Mouse (Mus musculus) heart, embryonic 11.5 days (tissue): ENCODE measurements around the gene Usp42. TPM values are rescaled to one million over a fixed set of nuclear protein-coding genes. Genes with fewer than 3 reads are reported as not detected.

Source experiments
- ATAC-seq: fragments of 200-750 bp; cut with Nextera tagmentation; replicated peaks from 2 replicates; pipeline ENCODE4 v1.8.0; 2017; ENCODE audit warnings: moderate library complexity; ENCODE audit not compliant: insufficient number of reproducible peaks, low FRiP score, low TSS enrichment
- H3K27ac ChIP-seq: fragments of 300-500 bp; sonication (generic); 2 replicates; pipeline ENCODE4 v1.5.1; 2014; ENCODE audit warnings: mild to moderate bottlenecking, low read depth, low read length
- H3K27me3 ChIP-seq: fragments of 300-500 bp; sonication (generic); 2 replicates; pipeline ENCODE4 v1.6.1; 2014; ENCODE audit warnings: mild to moderate bottlenecking, low read length, mixed read lengths; ENCODE audit not compliant: control insufficient read depth, insufficient read depth
- H3K36me3 ChIP-seq: fragments of 300-500 bp; sonication (generic); 2 replicates; pipeline ENCODE4 v1.6.1; 2014; ENCODE audit warnings: mild to moderate bottlenecking, low read length, moderate library complexity, mixed read lengths; ENCODE audit not compliant: control insufficient read depth, insufficient read depth
- H3K4me1 ChIP-seq: fragments of 300-500 bp; sonication (generic); 2 replicates; pipeline ENCODE4 v1.6.1; 2014; ENCODE audit warnings: low read length; ENCODE audit not compliant: control insufficient read depth, insufficient read depth
- H3K4me2 ChIP-seq: fragments of 300-500 bp; sonication (generic); 2 replicates; pipeline ENCODE4 v1.6.1; 2014; ENCODE audit warnings: mild to moderate bottlenecking, moderate library complexity
- H3K4me3 ChIP-seq: fragments of 300-500 bp; sonication (generic); 2 replicates; pipeline ENCODE4 v1.5.1; 2014; ENCODE audit warnings: low read depth, low read length
- H3K9ac ChIP-seq: fragments of 300-500 bp; sonication (generic); 2 replicates; pipeline ENCODE4 v1.6.1; 2014; ENCODE audit warnings: mild to moderate bottlenecking, low read depth, low read length, moderate library complexity
- H3K9me3 ChIP-seq: fragments of 300-500 bp; sonication (generic); replicated peaks from 2 replicates; pipeline ENCODE4 v1.6.1; 2016; ENCODE audit warnings: low read length; ENCODE audit not compliant: control insufficient read depth
- WGBS: fragments of 180-500 bp; shearing (Covaris S2); extraction: QIAGEN DNeasy Blood & Tissue Kit; methylation state at CpG from one replicate; pipeline ENCODE4 v1.1.7; 2014; ENCODE audit not compliant: insufficient replicate concordance; 5-methylcytosine and 5-hydroxymethylcytosine counted together
- polyA plus RNA-seq: library from polyadenylated mRNA; unstranded; fragments of >200 nt; fragmentation: Nextera tagmentation; extraction: Ambion mirVana; gene quantifications from 2 replicates; pipeline ENCODE4 v1.2.1, GENCODE M21; 2014

The Usp42 gene
- polyA plus RNA-seq, 1 experiment from 2014 or later, result 14.3 TPM

GRCm38 (mm10) chr5:143668884-143669283 is 63.2 kb downstream of the Usp42 start:
- Histone ChIP-seq H3K4me2 (no peak overlapping the region), H3K4me3 (no peak overlapping the region), H3K27ac (peak overlapping the region; percentile 57; the same call in 1 of the 2 replicates), H3K9me3 (no peaks in the 10 kb centered on the region), H3K4me1 (peaks cover 5% of the 10 kb centered on the region), H3K9ac (no peak overlapping the region), H3K27me3 (no peaks in the 10 kb centered on the region), H3K36me3 (no peaks in the 10 kb centered on the region)
- no peak; the same call in 1 of the 2 replicates for ATAC-seq
- WGBS, result 66% methylated on average over 2 of the region's 2 CpGs

DNA sequence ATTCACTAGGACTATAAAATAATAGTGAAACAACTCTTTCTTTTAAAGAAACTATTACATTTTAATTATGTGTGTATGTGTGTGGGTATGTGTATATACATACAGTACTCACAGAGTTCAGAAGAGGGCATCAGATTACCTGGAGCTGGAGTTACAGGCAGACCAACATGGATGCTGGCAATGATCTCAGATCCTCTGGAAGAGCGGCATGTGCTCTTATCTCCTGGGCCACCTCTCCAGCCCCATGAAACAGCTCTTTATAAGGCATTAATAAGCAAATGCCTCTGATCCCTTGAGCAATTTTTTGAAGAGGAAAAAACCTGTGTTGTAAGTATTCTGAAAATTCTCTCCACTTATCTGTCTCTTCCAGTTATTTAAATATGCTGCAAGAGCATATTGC is 66.1 kb downstream of the Usp42 start:
- peaks cover 5% of the 10 kb centered on the region for H3K4me1 ChIP-seq
- H3K36me3 ChIP-seq, result no peaks in the 10 kb centered on the region
- 84% methylated on average over 1 of the region's 1 CpGs for WGBS
- no peaks in the 10 kb centered on the region for H3K27me3 ChIP-seq
- no peak overlapping the region for H3K9ac ChIP-seq
- H3K4me2 ChIP-seq, result no peak overlapping the region
- no peaks in the 10 kb centered on the region for H3K9me3 ChIP-seq
- ATAC-seq, result no peak
- H3K27ac ChIP-seq, result no peak overlapping the region
- no peak overlapping the region for H3K4me3 ChIP-seq

DNA sequence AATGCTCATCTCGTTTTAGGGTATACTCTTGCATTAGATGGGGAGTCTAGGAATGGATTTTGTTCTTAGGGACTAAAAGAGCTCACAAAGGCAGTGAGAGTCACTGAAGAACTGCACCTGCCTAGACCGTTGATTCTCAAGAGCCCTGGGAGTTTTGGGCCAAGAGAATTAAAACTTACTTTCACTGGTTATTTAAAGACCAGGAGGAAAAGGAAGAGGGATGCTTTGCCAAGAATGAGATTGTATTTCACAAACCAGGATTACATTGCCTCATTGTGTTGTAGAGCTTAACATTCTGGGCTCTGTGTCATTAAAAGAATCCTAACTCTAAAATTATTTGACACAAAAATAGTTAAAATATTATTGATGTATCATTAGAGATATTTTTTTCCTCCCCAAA is 66.5 kb downstream of the Usp42 start:
- ATAC-seq, result no peak
- Histone ChIP-seq H3K4me2 (no peak overlapping the region), H3K9ac (no peak overlapping the region), H3K36me3 (no peaks in the 10 kb centered on the region), H3K4me1 (peaks cover 5% of the 10 kb centered on the region), H3K9me3 (no peaks in the 10 kb centered on the region), H3K4me3 (no peak overlapping the region), H3K27ac (no peak overlapping the region), H3K27me3 (no peaks in the 10 kb centered on the region)
- 80% methylated on average over 2 of the region's 2 CpGs for WGBS

DNA sequence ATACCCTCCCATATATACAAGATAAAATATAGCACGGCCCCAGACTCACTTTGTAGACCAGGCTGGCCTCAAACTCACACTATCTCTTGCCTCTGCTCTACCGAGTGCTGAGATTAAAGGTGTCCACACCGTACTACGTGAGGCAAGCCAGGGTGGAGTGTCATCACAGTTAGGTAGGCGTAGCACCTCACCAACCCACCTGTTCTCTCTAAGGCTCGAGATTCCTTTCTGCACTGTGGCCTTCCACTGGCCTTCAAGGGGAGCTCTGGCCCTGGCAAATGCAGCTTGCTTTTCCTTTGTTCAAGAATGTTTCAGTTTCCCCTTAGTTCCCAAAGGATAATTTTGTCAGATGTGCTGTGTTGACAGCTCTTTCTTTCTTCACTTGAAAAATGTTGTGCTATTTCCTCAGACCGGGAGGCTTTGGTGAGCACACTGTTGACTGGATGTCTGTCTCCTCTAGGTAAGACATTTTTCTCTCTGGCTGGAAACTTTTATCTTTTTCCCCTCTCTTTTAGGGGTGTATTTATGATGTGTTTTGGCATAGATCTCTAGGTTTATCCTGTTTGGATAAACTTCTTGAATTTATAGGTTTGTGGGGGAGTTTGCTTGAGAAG is 68.9 kb downstream of the Usp42 start:
- Histone ChIP-seq H3K27ac (no peak overlapping the region), H3K36me3 (no peaks in the 10 kb centered on the region), H3K4me1 (peaks cover 3% of the 10 kb centered on the region; the same call in 1 of the 2 replicates), H3K27me3 (no peaks in the 10 kb centered on the region), H3K9ac (no peak overlapping the region), H3K4me2 (no peak overlapping the region), H3K4me3 (no peak overlapping the region), H3K9me3 (no peaks in the 10 kb centered on the region)
- 61% methylated on average over 7 of the region's 7 CpGs for WGBS
- ATAC-seq, result no peak

Other genes starting within 250 kb of the Usp42 start
- gene Rac1, start 204.2 kb downstream of the Usp42 start, polyA plus RNA-seq, result 409 and 438 TPM in 2 replicates
- gene Cyth3, start 109.8 kb downstream of the Usp42 start, polyA plus RNA-seq, result 29.1 and 32.8 TPM in 2 replicates
- 40.9 and 41.6 TPM in 2 replicates for gene Eif2ak1, start 85.5 kb upstream of the Usp42 start, polyA plus RNA-seq
- 0.21 and 0.47 TPM in 2 replicates for gene Ankrd61, start 165.4 kb upstream of the Usp42 start, polyA plus RNA-seq
- 89.5 and 95.5 TPM in 2 replicates for gene Aimp2, start 177.6 kb upstream of the Usp42 start, polyA plus RNA-seq
- 27.4 and 27.8 TPM in 2 replicates for gene Pms2, start 177.7 kb upstream of the Usp42 start, polyA plus RNA-seq
- gene Gm42421, start 195.9 kb upstream of the Usp42 start, polyA plus RNA-seq, result 0.62 and 0.82 TPM in 2 replicates
- 0.43 and 1.5 TPM in 2 replicates for gene Rsph10b, start 200.8 kb upstream of the Usp42 start, polyA plus RNA-seq